ENCODE assay signal across 8 mouse cellular contexts in the genomic region with DNA sequence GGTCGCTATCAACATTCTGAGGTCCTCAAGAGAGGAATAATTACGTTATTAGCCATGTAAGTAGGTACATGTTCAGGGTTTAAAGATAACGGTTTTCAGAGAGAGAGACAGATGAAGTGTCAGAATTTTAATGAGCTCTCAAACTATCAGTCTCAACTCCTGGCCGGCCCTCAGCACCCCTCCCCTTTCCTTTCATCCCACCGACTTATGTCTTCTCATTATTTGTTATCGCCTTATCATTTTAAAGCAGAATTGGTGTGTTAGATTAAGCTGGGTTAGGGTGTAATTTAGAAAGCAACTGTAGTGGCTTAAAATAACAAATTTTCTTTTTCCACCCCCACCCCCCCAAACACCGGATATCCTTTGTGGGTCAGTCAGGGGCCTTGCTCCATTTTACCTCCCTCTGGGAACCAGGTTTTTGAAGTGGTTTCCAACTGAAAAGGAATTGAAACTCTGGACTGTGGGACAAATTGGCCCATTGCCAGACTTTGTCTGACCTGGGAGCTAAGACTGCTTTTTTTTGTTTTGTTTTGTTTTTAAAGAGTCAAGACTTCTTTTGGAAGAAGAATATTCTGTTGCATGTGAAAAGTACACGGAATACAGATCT.
DNase-seq lines count a peak whose midpoint lies in the region; ATAC-seq lines count a peak whose summit lies in the region.

No protein-coding gene starts in this region.

- H3K4me3 ChIP-seq in brown adipose tissue, adult 24 weeks (ENCODE audit: insufficient read depth, low read depth, low read length), result no peak overlapping the region
- H3K4me3 ChIP-seq in heart, embryonic 13.5 days, result no peak overlapping the region
- no peak overlapping the region for H3K4me3 ChIP-seq in liver, embryonic 12.5 days

- WGBS in heart, embryonic 13.5 days, result 20% methylated on average over 8 of the region's 8 CpGs
- 37% methylated on average over 8 of the region's 8 CpGs for WGBS in liver, embryonic 12.5 days (ENCODE audit: insufficient replicate concordance)

- H3K4me1 ChIP-seq in brown adipose tissue, adult 24 weeks (ENCODE audit: control insufficient read depth, insufficient read depth, insufficient read length, low read length), result peaks cover 4% of the 10 kb centered on the region; the same call in 1 of the 2 replicates
- H3K4me1 ChIP-seq in heart, embryonic 13.5 days, result peaks cover 22% of the 10 kb centered on the region
- peaks cover 14% of the 10 kb centered on the region; the same call in 1 of the 2 replicates for H3K4me1 ChIP-seq in liver, embryonic 12.5 days

- no peak overlapping the region for H3K9ac ChIP-seq in heart, embryonic 13.5 days
- no peak overlapping the region for H3K9ac ChIP-seq in liver, embryonic 12.5 days

- H3K9me3 ChIP-seq in heart, embryonic 13.5 days, result no peaks in the 10 kb centered on the region
- 0 out of 2 replicates have a peak, but pooled peaks cover 3% of the 10 kb centered on the region for H3K9me3 ChIP-seq in liver, embryonic 12.5 days (replicated peaks)

- peak overlapping the region; percentile 34 for H3K4me2 ChIP-seq in heart, embryonic 13.5 days
- H3K4me2 ChIP-seq in liver, embryonic 12.5 days, result no peak overlapping the region

- H3K27ac ChIP-seq in brown adipose tissue, adult 24 weeks (replicated peaks; ENCODE audit: low read depth, low read length), result peak overlapping the region; percentile 80
- H3K27ac ChIP-seq in heart, embryonic 13.5 days (replicated peaks), result peak overlapping the region; percentile 75
- H3K27ac ChIP-seq in liver, embryonic 12.5 days, result no peak overlapping the region

- no peak for ATAC-seq in heart, embryonic 13.5 days (ENCODE audit: extremely low read depth, insufficient number of reproducible peaks, low FRiP score, low TSS enrichment)
- peak; percentile 57; the same call in 1 of the 2 replicates for ATAC-seq in liver, embryonic 12.5 days
- ATAC-seq in monocyte, adult 5-6 weeks (replicated peaks; ENCODE audit: insufficient number of reproducible peaks, low FRiP score, low TSS enrichment, poor library complexity, severe bottlenecking), result no peak

- H3K27me3 ChIP-seq in heart, embryonic 13.5 days (replicated peaks), result no peaks in the 10 kb centered on the region
- no peaks in the 10 kb centered on the region for H3K27me3 ChIP-seq in liver, embryonic 12.5 days (replicated peaks)

- no peaks in the 10 kb centered on the region for H3K36me3 ChIP-seq in heart, embryonic 13.5 days
- H3K36me3 ChIP-seq in liver, embryonic 12.5 days, result no peaks in the 10 kb centered on the region

- DNase-seq in left cerebral cortex, postnatal 10 days (ENCODE audit: extremely low spot score in 1 of 2, low spot score in 2 of 2), result peak; percentile 32 to 79
- DNase-seq in left cerebral cortex, postnatal 36 days (ENCODE audit: low spot score in 2 of 2), result no peak
- DNase-seq in frontal cortex, postnatal 25 days (ENCODE audit: low spot score in 2 of 2), result no peak
- no peak for DNase-seq in urinary bladder, postnatal 14 days (ENCODE audit: low spot score)

- intact Hi-C loops in left cerebral cortex, postnatal 10 days (cut with DNase I), result loop anchor here (2.0 kb wide), 1 partner anchor 73 kb away; the partner anchor contains the start of gene Ppp1r12a
- intact Hi-C loops in left cerebral cortex, postnatal 36 days (cut with DNase I), result loop anchor here (5.0 kb wide), 1 partner anchor 73 kb away; the partner anchor contains the start of gene Ppp1r12a

Comparison
In these comparisons a context has a peak if more than half of its experiments do, and no peak if none do; other contexts are left out.
1. DNase-seq: peak in left cerebral cortex, postnatal 10 days (2 of 2); none in left cerebral cortex, postnatal 36 days (0 of 2), frontal cortex, postnatal 25 days (0 of 2) and urinary bladder, postnatal 14 days (single experiment).